Mouse (Mus musculus): ENCODE results near the gene Pigx. TPM values are rescaled to one million over a fixed set of nuclear protein-coding genes. Genes with fewer than 3 reads are reported as not detected.
"Not testable (repeated sequence)": the region's sequence is repeated elsewhere in the genome, so short reads cannot be mapped to it uniquely, and the experiment has no call there.

Gene Pigx
- polyA plus RNA-seq, 1 experiment from 2014 or later, result 105 TPM

GRCm38 (mm10) chr16:32098897-32099637 is 473 bp downstream of the Pigx start:
- H3K27me3 ChIP-seq (ENCODE audit: insufficient read depth, low read length), result no peaks in the 10 kb centered on the region
- peak; percentile 79 for ATAC-seq (ENCODE audit: insufficient read depth)
- H3K36me3 ChIP-seq (ENCODE audit: insufficient read depth), result peaks cover 20% of the 10 kb centered on the region
- peak overlapping the region; percentile 88 for H3K4me3 ChIP-seq (ENCODE audit: low read depth, low read length)
- no peaks in the 10 kb centered on the region for H3K9me3 ChIP-seq (ENCODE audit: low read depth, low read length)
- peak overlapping the region; percentile 85 for H3K4me2 ChIP-seq
- no peaks in the 10 kb centered on the region for H3K4me1 ChIP-seq (ENCODE audit: insufficient read depth)
- H3K9ac ChIP-seq, result peak overlapping the region; percentile 87
- DNase-seq, result no peak
- under 1% methylated on average over 39 of the region's 39 CpGs for WGBS
- no peak for TF ChIP-seq CTCF (IDR thresholded peaks at IDR 0.05; ENCODE audit: low read depth)
- H3K27ac ChIP-seq (ENCODE audit: low read depth), result peak overlapping the region; percentile 86

GRCm38 (mm10) chr16:32097757-32098156 is 1.8 kb downstream of the Pigx start:
- WGBS, result 78% methylated on average over 2 of the region's 2 CpGs
- H3K9ac ChIP-seq; DNase-seq; H3K4me1 ChIP-seq (ENCODE audit: insufficient read depth); H3K4me2 ChIP-seq; H3K27me3 ChIP-seq (ENCODE audit: insufficient read depth, low read length); H3K9me3 ChIP-seq (ENCODE audit: low read depth, low read length); H3K4me3 ChIP-seq (ENCODE audit: low read depth, low read length); ATAC-seq (ENCODE audit: insufficient read depth); H3K27ac ChIP-seq (ENCODE audit: low read depth): not testable (repeated sequence)
- peaks cover 18% of the 10 kb centered on the region for H3K36me3 ChIP-seq (ENCODE audit: insufficient read depth)

- Histone ChIP-seq H3K4me3 (ENCODE audit: low read depth, low read length) (no peak overlapping the region), H3K4me1 (ENCODE audit: insufficient read depth) (no peaks in the 10 kb centered on the region), H3K36me3 (ENCODE audit: insufficient read depth) (peaks cover 64% of the 10 kb centered on the region), H3K27ac (ENCODE audit: low read depth) (no peak overlapping the region), H3K9me3 (ENCODE audit: low read depth, low read length) (no peaks in the 10 kb centered on the region), H3K27me3 (ENCODE audit: insufficient read depth, low read length) (no peaks in the 10 kb centered on the region), H3K9ac (no peak overlapping the region), H3K4me2 (no peak overlapping the region)
- ATAC-seq (ENCODE audit: insufficient read depth) (no peak), DNase-seq (no peak)
- WGBS, result 91% methylated on average over 7 of the region's 7 CpGs
- TF ChIP-seq CTCF (IDR thresholded peaks at IDR 0.05; ENCODE audit: low read depth), result no peak
These were observed 8.1 kb downstream of the Pigx start for GRCm38 (mm10) chr16:32091466-32091865.

GRCm38 (mm10) chr16:32087629-32088443 is 11.7 kb downstream of the Pigx start:
- Histone ChIP-seq H3K36me3 (ENCODE audit: insufficient read depth) (peaks cover 80% of the 10 kb centered on the region), H3K4me3 (ENCODE audit: low read depth, low read length) (no peak overlapping the region), H3K27ac (ENCODE audit: low read depth) (peak overlapping the region; percentile 8; the same call in 1 of the 2 replicates), H3K4me2 (no peak overlapping the region), H3K4me1 (ENCODE audit: insufficient read depth) (no peaks in the 10 kb centered on the region), H3K27me3 (ENCODE audit: insufficient read depth, low read length) (no peaks in the 10 kb centered on the region), H3K9ac (no peak overlapping the region; the same call in 1 of the 2 replicates), H3K9me3 (ENCODE audit: low read depth, low read length) (no peaks in the 10 kb centered on the region)
- 60% methylated on average over 17 of the region's 17 CpGs for WGBS
- ATAC-seq (ENCODE audit: insufficient read depth) (no peak), DNase-seq (peak; percentile 42)
- TF ChIP-seq CTCF (IDR thresholded peaks at IDR 0.05; ENCODE audit: low read depth), result no peak

GRCm38 (mm10) chr16:32078991-32079511 is 20.5 kb downstream of the Pigx start, which contains the start of gene Pak2:
Gene Pak2, minus strand, starts transcription at chr16:32079342.
- peak within 1 kb of the TSS; percentile 96 for H3K9ac ChIP-seq
- H3K27me3 ChIP-seq (ENCODE audit: insufficient read depth, low read length), result no peaks in the 10 kb centered on the region
- peaks cover 13% of the 10 kb centered on the region; the same call in 1 of the 2 replicates for H3K36me3 ChIP-seq (ENCODE audit: insufficient read depth)
- ATAC-seq (ENCODE audit: insufficient read depth) (peak; percentile 96), DNase-seq (peak; percentile 93)
- peak within 1 kb of the TSS; percentile 91 for H3K27ac ChIP-seq (ENCODE audit: low read depth)
- no peak for TF ChIP-seq CTCF (IDR thresholded peaks at IDR 0.05; ENCODE audit: low read depth)
- peak within 1 kb of the TSS; percentile 66 for H3K4me2 ChIP-seq
- WGBS, result under 1% methylated on average over 46 of the region's 60 CpGs
- H3K4me1 ChIP-seq (ENCODE audit: insufficient read depth), result peaks cover 10% of the 10 kb centered on the region; the same call in 1 of the 2 replicates
- H3K4me3 ChIP-seq (ENCODE audit: low read depth, low read length), result peak within 1 kb of the TSS; percentile 73
- no peaks in the 10 kb centered on the region for H3K9me3 ChIP-seq (ENCODE audit: low read depth, low read length)

- peaks cover 10% of the 10 kb centered on the region; the same call in 1 of the 2 replicates for H3K4me1 ChIP-seq (ENCODE audit: insufficient read depth)
- no peak for TF ChIP-seq CTCF (IDR thresholded peaks at IDR 0.05; ENCODE audit: low read depth)
- H3K4me2 ChIP-seq, result peak overlapping the region; percentile 66
- WGBS, result under 1% methylated on average over 30 of the region's 30 CpGs
- peaks cover 10% of the 10 kb centered on the region; the same call in 1 of the 2 replicates for H3K36me3 ChIP-seq (ENCODE audit: insufficient read depth)
- H3K4me3 ChIP-seq (ENCODE audit: low read depth, low read length), result peak overlapping the region; percentile 73
- ATAC-seq (ENCODE audit: insufficient read depth), result no peak
- no peaks in the 10 kb centered on the region for H3K27me3 ChIP-seq (ENCODE audit: insufficient read depth, low read length)
- no peaks in the 10 kb centered on the region for H3K9me3 ChIP-seq (ENCODE audit: low read depth, low read length)
- peak; percentile 66 for DNase-seq
- peak overlapping the region; percentile 96 for H3K9ac ChIP-seq
- H3K27ac ChIP-seq (ENCODE audit: low read depth), result peak overlapping the region; percentile 91
These were observed 21.0 kb downstream of the Pigx start for GRCm38 (mm10) chr16:32078408-32078990.

Data from lung, embryonic 14.5 days (tissue).